Mouse (Mus musculus) lung, embryonic 14.5 days (tissue): Measurements from ENCODE around the gene Mael. TPM values are rescaled to one million over a fixed set of nuclear protein-coding genes. Genes with fewer than 3 reads are reported as not detected.

Source experiments
- ATAC-seq: fragments of 200-750 bp; cut with Nextera tagmentation; 2 replicates; pipeline ENCODE4 v1.8.0; 2017; ENCODE audit warnings: mild to moderate bottlenecking, moderate TSS enrichment, moderate library complexity; ENCODE audit not compliant: insufficient read depth
- DNase-seq: peaks from one replicate; pipeline ENCODE4 v3.0.0-alpha.2; 2015
- H3K27ac ChIP-seq: fragments of 300-500 bp; sonication (generic); 2 replicates; pipeline ENCODE4 v1.5.1; 2014; ENCODE audit warnings: low read depth, mild to moderate bottlenecking, moderate library complexity
- H3K27me3 ChIP-seq: fragments of 300-500 bp; sonication (generic); 2 replicates; pipeline ENCODE4 v1.6.1; 2014; ENCODE audit warnings: low read length, control low read depth; ENCODE audit not compliant: insufficient read depth
- H3K36me3 ChIP-seq: fragments of 300-500 bp; sonication (generic); 2 replicates; pipeline ENCODE4 v1.6.1; 2014; ENCODE audit warnings: control low read depth; ENCODE audit not compliant: insufficient read depth
- H3K4me1 ChIP-seq: fragments of 300-500 bp; sonication (generic); 2 replicates; pipeline ENCODE4 v1.6.1; 2014; ENCODE audit warnings: antibody characterized with exemption, control low read depth; ENCODE audit not compliant: insufficient read depth
- H3K4me2 ChIP-seq: fragments of 300-500 bp; sonication (generic); 2 replicates; pipeline ENCODE4 v1.6.1; 2014; ENCODE audit warnings: mild to moderate bottlenecking
- H3K4me3 ChIP-seq: fragments of 300-500 bp; sonication (generic); 2 replicates; pipeline ENCODE4 v1.5.1; 2014; ENCODE audit warnings: low read depth, low read length
- H3K9ac ChIP-seq: fragments of 300-500 bp; sonication (generic); 2 replicates; pipeline ENCODE4 v1.6.1; 2014
- H3K9me3 ChIP-seq: fragments of 300-500 bp; sonication (generic); 2 replicates; pipeline ENCODE4 v1.6.1; 2016; ENCODE audit warnings: low read depth, low read length, control low read depth
- CTCF ChIP-seq: IDR thresholded peaks from 2 replicates; pipeline ENCODE4 v1.5.1; 2016; ENCODE audit warnings: antibody characterized with exemption, low read depth
- WGBS: fragments of 180-500 bp; shearing (Covaris S2); extraction: QIAGEN DNeasy Blood & Tissue Kit; methylation state at CpG from one replicate; pipeline ENCODE4 v1.1.7; 2014; 5-methylcytosine and 5-hydroxymethylcytosine counted together
- polyA plus RNA-seq: library from polyadenylated mRNA; unstranded; fragments of >200 nt; fragmentation: Nextera tagmentation; extraction: Ambion mirVana; gene quantifications from 2 replicates; pipeline ENCODE4 v1.2.1, GENCODE M21; 2014

The Mael gene
- polyA plus RNA-seq, 1 experiment from 2014 or later, result not detected

DNA sequence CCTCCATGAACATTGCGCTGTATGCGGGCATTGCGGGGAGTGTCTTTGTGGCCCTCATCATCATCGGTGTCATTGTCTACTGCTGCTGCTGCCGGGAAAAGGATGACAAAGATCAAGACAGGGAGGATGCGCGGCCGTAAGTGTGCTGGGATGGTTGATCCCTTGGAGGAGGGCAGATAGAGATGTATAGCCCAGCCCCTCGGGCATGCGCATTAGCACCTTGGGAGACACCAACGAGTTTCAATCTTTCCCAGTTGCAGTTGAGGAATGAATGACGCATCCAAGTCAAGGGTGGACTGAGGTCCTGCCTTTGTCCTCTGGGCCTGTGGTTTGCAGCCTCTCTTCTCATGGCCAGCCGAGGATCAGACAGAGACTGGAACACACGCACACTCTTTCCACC lies 74.0 kb downstream of the Mael start:
- no peak overlapping the region for H3K27ac ChIP-seq
- no peak overlapping the region for H3K9ac ChIP-seq
- no peaks in the 10 kb centered on the region for H3K9me3 ChIP-seq
- no peak overlapping the region for H3K4me3 ChIP-seq
- no peaks in the 10 kb centered on the region for H3K36me3 ChIP-seq
- peaks cover 1% of the 10 kb centered on the region; the same call in 1 of the 2 replicates for H3K27me3 ChIP-seq
- DNase-seq, result no peak
- ATAC-seq, result no peak
- H3K4me2 ChIP-seq, result no peak overlapping the region
- no peak for TF ChIP-seq CTCF
- no peaks in the 10 kb centered on the region for H3K4me1 ChIP-seq
- WGBS, result 88% methylated on average over 14 of the region's 14 CpGs

DNA sequence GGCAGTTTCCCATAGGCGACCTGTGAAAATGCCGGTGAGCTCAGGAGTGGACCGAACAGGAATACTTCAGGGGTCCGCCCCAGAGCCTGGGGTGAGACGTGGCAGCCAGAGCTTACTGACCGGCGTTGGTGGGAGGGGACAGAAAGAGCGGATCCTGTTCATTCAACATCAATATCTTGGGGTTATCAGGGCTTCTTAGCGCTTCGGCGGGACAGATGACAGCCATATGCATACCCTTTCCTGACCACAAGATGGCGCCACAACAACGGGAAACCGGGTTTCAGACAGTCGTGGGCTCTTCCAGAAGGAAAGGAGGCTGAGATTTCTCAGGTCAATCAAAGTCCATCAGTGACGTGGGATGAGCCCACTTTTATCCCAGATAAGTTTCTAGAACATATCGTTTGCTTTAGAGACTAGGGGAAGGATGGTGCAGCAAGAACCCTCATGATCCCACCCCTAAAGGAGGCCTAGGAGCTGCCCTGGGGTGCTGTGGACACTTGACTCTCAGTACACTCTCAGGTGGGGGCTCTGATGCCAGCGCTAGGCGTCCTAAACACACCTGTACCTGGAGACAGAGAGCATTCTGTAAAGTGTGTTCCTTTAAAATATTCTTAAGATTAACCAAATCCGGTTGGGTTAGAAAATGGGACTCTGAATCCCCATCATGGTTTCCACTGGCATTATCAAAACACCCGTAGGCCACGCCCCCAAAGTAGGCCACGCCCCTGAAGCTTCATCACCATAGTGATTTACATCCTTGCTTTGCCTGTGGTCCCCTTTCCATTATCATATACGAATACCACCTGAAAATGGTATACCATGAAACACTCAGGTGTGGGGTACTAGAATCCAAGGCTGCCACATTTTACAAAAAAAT lies 77.7 kb downstream of the Mael start:
- ATAC-seq (peak; percentile 69), DNase-seq (peak; percentile 92)
- Histone ChIP-seq H3K4me1 (no peaks in the 10 kb centered on the region), H3K4me3 (no peak overlapping the region), H3K9ac (no peak overlapping the region), H3K27ac (no peak overlapping the region), H3K27me3 (peaks cover 10% of the 10 kb centered on the region), H3K9me3 (no peaks in the 10 kb centered on the region), H3K4me2 (peak overlapping the region; percentile 20; the same call in 1 of the 2 replicates), H3K36me3 (no peaks in the 10 kb centered on the region)
- 15% methylated on average over 24 of the region's 24 CpGs for WGBS
- TF ChIP-seq CTCF, result peak; percentile 95

DNA sequence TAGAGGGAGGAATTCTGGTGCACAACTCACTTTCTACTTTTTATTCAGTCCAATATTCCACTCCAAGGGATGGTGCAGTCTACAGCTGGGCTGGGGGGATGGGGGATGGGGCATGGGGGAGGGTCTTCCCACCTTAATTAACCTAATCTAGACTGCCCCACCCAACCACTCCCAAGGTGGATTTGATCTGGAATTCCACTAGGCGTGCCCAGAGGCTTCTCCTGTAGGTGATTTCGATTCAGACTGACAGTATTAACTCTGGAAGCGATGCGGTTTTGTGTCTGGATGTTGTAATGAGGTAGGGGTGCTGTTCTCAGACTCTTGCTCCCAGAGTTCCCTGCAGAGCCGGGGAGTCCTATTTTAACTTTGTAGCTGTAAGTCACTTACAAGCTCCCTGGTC lies 78.4 kb downstream of the Mael start:
- H3K4me1 ChIP-seq, result no peaks in the 10 kb centered on the region
- H3K9me3 ChIP-seq, result no peaks in the 10 kb centered on the region
- no peak overlapping the region for H3K4me2 ChIP-seq
- DNase-seq, result no peak
- no peak overlapping the region for H3K4me3 ChIP-seq
- no peak for TF ChIP-seq CTCF
- ATAC-seq, result no peak; the same call in 1 of the 2 replicates
- WGBS, result 50% methylated on average over 5 of the region's 5 CpGs
- H3K9ac ChIP-seq, result no peak overlapping the region
- no peak overlapping the region for H3K27ac ChIP-seq
- H3K36me3 ChIP-seq, result no peaks in the 10 kb centered on the region
- peaks cover 17% of the 10 kb centered on the region for H3K27me3 ChIP-seq

DNA sequence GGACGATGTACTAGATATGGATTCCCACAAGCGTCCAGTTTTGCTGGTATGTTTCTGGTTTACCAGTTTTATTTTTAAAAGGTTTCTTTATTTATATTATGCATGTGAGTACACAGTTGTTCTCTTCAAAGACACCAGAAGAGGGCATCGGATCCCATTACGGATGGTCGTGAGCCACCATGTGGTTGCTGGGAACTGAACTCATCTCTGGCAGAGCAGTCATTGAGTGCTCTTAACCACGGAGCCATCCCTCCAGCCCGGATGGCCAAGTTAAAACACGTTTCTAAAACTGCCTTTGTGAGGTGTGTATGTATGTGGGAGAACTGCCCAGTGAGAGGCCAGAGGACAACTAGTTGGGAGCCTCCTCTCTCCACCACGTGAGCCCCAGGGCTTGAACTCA lies 79.9 kb downstream of the Mael start:
- TF ChIP-seq CTCF, result peak; percentile 23; the same call in 1 of the 2 replicates
- Histone ChIP-seq H3K4me3 (no peak overlapping the region), H3K36me3 (no peaks in the 10 kb centered on the region), H3K27ac (no peak overlapping the region), H3K9ac (no peak overlapping the region), H3K4me2 (no peak overlapping the region), H3K4me1 (no peaks in the 10 kb centered on the region), H3K9me3 (no peaks in the 10 kb centered on the region), H3K27me3 (peaks cover 26% of the 10 kb centered on the region)
- DNase-seq (peak; percentile 27), ATAC-seq (no peak)
- 62% methylated on average over 9 of the region's 9 CpGs for WGBS

DNA sequence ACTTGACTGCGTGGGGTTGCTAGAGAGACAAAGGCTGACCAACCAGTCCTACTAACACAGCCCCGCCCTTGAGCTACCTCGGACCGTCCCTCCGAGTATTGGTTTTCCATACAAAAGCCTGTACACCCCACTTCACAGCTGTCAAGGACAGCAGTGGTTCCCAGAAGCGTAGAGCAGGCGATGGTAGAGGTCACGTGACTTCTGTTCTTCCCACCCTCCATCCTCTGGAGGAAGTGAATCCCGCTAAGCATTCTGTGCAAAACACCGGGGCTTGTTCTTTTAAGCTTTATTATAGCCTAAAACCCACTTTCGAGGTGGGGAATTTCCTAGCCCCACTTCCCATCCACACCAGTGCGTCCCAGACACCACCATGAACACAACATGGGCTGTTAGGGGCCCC lies 80.8 kb downstream of the Mael start:
- TF ChIP-seq CTCF, result no peak
- Histone ChIP-seq H3K4me2 (peak overlapping the region; percentile 2; the same call in 1 of the 2 replicates), H3K27ac (no peak overlapping the region), H3K4me1 (no peaks in the 10 kb centered on the region), H3K4me3 (no peak overlapping the region), H3K9me3 (no peaks in the 10 kb centered on the region), H3K27me3 (peaks cover 26% of the 10 kb centered on the region), H3K36me3 (no peaks in the 10 kb centered on the region), H3K9ac (no peak overlapping the region)
- 63% methylated on average over 12 of the region's 12 CpGs for WGBS
- DNase-seq (no peak), ATAC-seq (no peak)

DNA sequence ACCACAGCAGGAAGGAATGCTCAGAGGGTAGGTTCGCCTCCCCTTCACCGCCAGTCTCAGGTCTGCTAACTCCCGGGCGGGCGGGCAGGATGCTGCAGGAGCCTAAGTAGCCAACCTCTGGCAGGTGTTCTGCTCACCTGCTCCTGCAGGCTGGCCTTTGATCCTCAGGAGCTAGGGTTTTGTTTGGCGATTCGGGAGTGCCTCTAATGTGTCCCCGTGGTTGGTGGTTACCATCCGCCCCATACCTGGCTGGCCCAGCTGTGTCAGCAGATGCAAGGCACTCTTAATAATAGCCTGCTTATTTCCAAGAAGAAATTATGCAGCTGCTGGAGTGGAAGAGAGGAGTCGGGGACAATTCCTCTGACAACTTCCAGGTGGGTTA lies 83.4 kb downstream of the Mael start:
- no peak for TF ChIP-seq CTCF
- H3K27me3 ChIP-seq, result peaks cover 26% of the 10 kb centered on the region
- H3K4me2 ChIP-seq, result no peak overlapping the region
- H3K4me3 ChIP-seq, result no peak overlapping the region
- 28% methylated on average over 10 of the region's 10 CpGs for WGBS
- no peak overlapping the region for H3K27ac ChIP-seq
- no peaks in the 10 kb centered on the region for H3K9me3 ChIP-seq
- ATAC-seq, result no peak
- no peaks in the 10 kb centered on the region for H3K36me3 ChIP-seq
- H3K9ac ChIP-seq, result no peak overlapping the region
- H3K4me1 ChIP-seq, result no peaks in the 10 kb centered on the region
- no peak for DNase-seq
